Mouse (Mus musculus): ENCODE data around the gene Ddx17. TPM values are rescaled to one million over a fixed set of nuclear protein-coding genes. Genes with fewer than 3 reads are reported as not detected.

Ddx17 gene
- polyA plus RNA-seq, 1 experiment from 2014 or later, result 62.9 TPM

GRCm38 (mm10) chr15:79545496-79545895, 1.0 kb downstream of the Ddx17 start:
- ATAC-seq (ENCODE audit: low FRiP score, low read depth), result no peak
- Histone ChIP-seq H3K27me3 (peaks cover 3% of the 10 kb centered on the region; the same call in 1 of the 2 replicates), H3K27ac (peak overlapping the region; percentile 97), H3K9me3 (no peaks in the 10 kb centered on the region), H3K36me3 (peaks cover 38% of the 10 kb centered on the region), H3K4me3 (peak overlapping the region; percentile 94), H3K4me2 (replicated peaks) (peak overlapping the region; percentile 91), H3K4me1 (peaks cover 23% of the 10 kb centered on the region), H3K9ac (peak overlapping the region; percentile 97)
- 3% methylated on average over 3 of the region's 3 CpGs for WGBS

- Histone ChIP-seq H3K4me3 (peak overlapping the region; percentile 94), H3K36me3 (peaks cover 53% of the 10 kb centered on the region), H3K27me3 (no peaks in the 10 kb centered on the region), H3K9me3 (no peaks in the 10 kb centered on the region), H3K4me2 (replicated peaks) (peak overlapping the region; percentile 91), H3K4me1 (peaks cover 23% of the 10 kb centered on the region), H3K27ac (no peak overlapping the region), H3K9ac (no peak overlapping the region)
- 85% methylated on average over 3 of the region's 3 CpGs for WGBS
- no peak for ATAC-seq (ENCODE audit: low FRiP score, low read depth)
Measured at GRCm38 (mm10) chr15:79543968-79544367, 2.6 kb downstream of the Ddx17 start.

GRCm38 (mm10) chr15:79533796-79534195, 12.7 kb downstream of the Ddx17 start:
- 92% methylated on average over 3 of the region's 3 CpGs for WGBS

GRCm38 (mm10) chr15:79529935-79530334, 16.6 kb downstream of the Ddx17 start:
- 73% methylated on average over 7 of the region's 7 CpGs for WGBS
- Histone ChIP-seq H3K27me3 (no peaks in the 10 kb centered on the region), H3K36me3 (peaks cover 97% of the 10 kb centered on the region), H3K27ac (no peak overlapping the region), H3K4me3 (no peak overlapping the region), H3K9ac (no peak overlapping the region), H3K4me2 (replicated peaks) (no peak overlapping the region), H3K4me1 (peaks cover 12% of the 10 kb centered on the region), H3K9me3 (no peaks in the 10 kb centered on the region)
- no peak for ATAC-seq (ENCODE audit: low FRiP score, low read depth)

More at GRCm38 (mm10) chr15:79533796-79534195, 12.7 kb downstream of the Ddx17 start:
- H3K9me3 ChIP-seq, result no peaks in the 10 kb centered on the region
- ATAC-seq (ENCODE audit: low FRiP score, low read depth), result no peak
- H3K4me2 ChIP-seq (replicated peaks), result no peak overlapping the region
- peaks cover 98% of the 10 kb centered on the region for H3K36me3 ChIP-seq
- no peak overlapping the region for H3K4me3 ChIP-seq
- H3K9ac ChIP-seq, result no peak overlapping the region
- peaks cover 9% of the 10 kb centered on the region for H3K4me1 ChIP-seq
- no peak overlapping the region for H3K27ac ChIP-seq
- H3K27me3 ChIP-seq, result no peaks in the 10 kb centered on the region

GRCm38 (mm10) chr15:79527991-79528639, 18.4 kb downstream of the Ddx17 start:
- Histone ChIP-seq H3K4me2 (replicated peaks) (no peak overlapping the region), H3K4me3 (no peak overlapping the region), H3K27ac (no peak overlapping the region; the same call in 1 of the 2 replicates), H3K9me3 (no peaks in the 10 kb centered on the region), H3K36me3 (peaks cover 97% of the 10 kb centered on the region), H3K4me1 (peaks cover 12% of the 10 kb centered on the region), H3K27me3 (no peaks in the 10 kb centered on the region), H3K9ac (no peak overlapping the region)
- no peak for ATAC-seq (ENCODE audit: low FRiP score, low read depth)
- WGBS, result 55% methylated on average over 5 of the region's 5 CpGs

- WGBS, result 86% methylated on average over 4 of the region's 4 CpGs
- Histone ChIP-seq H3K27me3 (no peaks in the 10 kb centered on the region), H3K36me3 (peaks cover 98% of the 10 kb centered on the region), H3K9me3 (no peaks in the 10 kb centered on the region), H3K4me2 (replicated peaks) (no peak overlapping the region), H3K9ac (no peak overlapping the region), H3K4me3 (no peak overlapping the region), H3K4me1 (peaks cover 12% of the 10 kb centered on the region), H3K27ac (no peak overlapping the region)
- ATAC-seq (ENCODE audit: low FRiP score, low read depth), result no peak
Measured at GRCm38 (mm10) chr15:79527192-79527591, 19.3 kb downstream of the Ddx17 start.

GRCm38 (mm10) chr15:79525979-79526768, 20.4 kb downstream of the Ddx17 start:
- no peak overlapping the region for H3K9ac ChIP-seq
- H3K4me2 ChIP-seq (replicated peaks), result no peak overlapping the region
- H3K4me3 ChIP-seq, result no peak overlapping the region
- H3K27me3 ChIP-seq, result no peaks in the 10 kb centered on the region
- peaks cover 12% of the 10 kb centered on the region for H3K4me1 ChIP-seq
- H3K27ac ChIP-seq, result no peak overlapping the region
- no peaks in the 10 kb centered on the region for H3K9me3 ChIP-seq
- 55% methylated on average over 9 of the region's 9 CpGs for WGBS
- peak; percentile 49; the same call in 1 of the 2 replicates for ATAC-seq (ENCODE audit: low FRiP score, low read depth)
- peaks cover 93% of the 10 kb centered on the region for H3K36me3 ChIP-seq

- Histone ChIP-seq H3K4me2 (replicated peaks) (no peak overlapping the region), H3K4me1 (peaks cover 12% of the 10 kb centered on the region), H3K9me3 (no peaks in the 10 kb centered on the region), H3K36me3 (peaks cover 87% of the 10 kb centered on the region), H3K27me3 (no peaks in the 10 kb centered on the region), H3K9ac (no peak overlapping the region), H3K27ac (no peak overlapping the region), H3K4me3 (no peak overlapping the region)
- no peak for ATAC-seq (ENCODE audit: low FRiP score, low read depth)
- 90% methylated on average over 5 of the region's 5 CpGs for WGBS
Measured at GRCm38 (mm10) chr15:79525564-79525963, 21.0 kb downstream of the Ddx17 start.

- Histone ChIP-seq H3K36me3 (peaks cover 30% of the 10 kb centered on the region), H3K4me2 (replicated peaks) (peak overlapping the region; percentile 82), H3K9ac (no peak overlapping the region), H3K4me3 (no peak overlapping the region; the same call in 1 of the 2 replicates), H3K9me3 (no peaks in the 10 kb centered on the region), H3K4me1 (peaks cover 27% of the 10 kb centered on the region), H3K27ac (no peak overlapping the region), H3K27me3 (peaks cover 29% of the 10 kb centered on the region)
- ATAC-seq (ENCODE audit: low FRiP score, low read depth), result no peak
- 47% methylated on average over 16 of the region's 16 CpGs for WGBS
Measured at GRCm38 (mm10) chr15:79519400-79520220, 26.9 kb downstream of the Ddx17 start.

- 87% methylated on average over 3 of the region's 3 CpGs for WGBS
- H3K4me3 ChIP-seq, result peak overlapping the region; percentile 67
- H3K27ac ChIP-seq, result no peak overlapping the region
- no peaks in the 10 kb centered on the region for H3K9me3 ChIP-seq
- H3K27me3 ChIP-seq, result peaks cover 39% of the 10 kb centered on the region
- H3K4me1 ChIP-seq, result peaks cover 34% of the 10 kb centered on the region
- H3K9ac ChIP-seq, result no peak overlapping the region
- peak overlapping the region; percentile 82 for H3K4me2 ChIP-seq (replicated peaks)
- H3K36me3 ChIP-seq, result peaks cover 19% of the 10 kb centered on the region
- ATAC-seq (ENCODE audit: low FRiP score, low read depth), result no peak
Measured at GRCm38 (mm10) chr15:79518571-79518970, 28.0 kb downstream of the Ddx17 start.

- peak overlapping the region; percentile 82 for H3K4me2 ChIP-seq (replicated peaks)
- no peak for ATAC-seq (ENCODE audit: low FRiP score, low read depth)
- WGBS, result 79% methylated on average over 4 of the region's 4 CpGs
- H3K9ac ChIP-seq, result peak overlapping the region; percentile 85
- H3K9me3 ChIP-seq, result no peaks in the 10 kb centered on the region
- H3K27me3 ChIP-seq, result peaks cover 47% of the 10 kb centered on the region
- peak overlapping the region; percentile 67 for H3K4me3 ChIP-seq
- peaks cover 36% of the 10 kb centered on the region for H3K4me1 ChIP-seq
- H3K36me3 ChIP-seq, result peaks cover 11% of the 10 kb centered on the region
- no peak overlapping the region for H3K27ac ChIP-seq
Measured at GRCm38 (mm10) chr15:79517710-79518109, 28.8 kb downstream of the Ddx17 start.
